Comparison of ENCODE assay signal across 12 mouse cellular contexts in the genomic region with DNA sequence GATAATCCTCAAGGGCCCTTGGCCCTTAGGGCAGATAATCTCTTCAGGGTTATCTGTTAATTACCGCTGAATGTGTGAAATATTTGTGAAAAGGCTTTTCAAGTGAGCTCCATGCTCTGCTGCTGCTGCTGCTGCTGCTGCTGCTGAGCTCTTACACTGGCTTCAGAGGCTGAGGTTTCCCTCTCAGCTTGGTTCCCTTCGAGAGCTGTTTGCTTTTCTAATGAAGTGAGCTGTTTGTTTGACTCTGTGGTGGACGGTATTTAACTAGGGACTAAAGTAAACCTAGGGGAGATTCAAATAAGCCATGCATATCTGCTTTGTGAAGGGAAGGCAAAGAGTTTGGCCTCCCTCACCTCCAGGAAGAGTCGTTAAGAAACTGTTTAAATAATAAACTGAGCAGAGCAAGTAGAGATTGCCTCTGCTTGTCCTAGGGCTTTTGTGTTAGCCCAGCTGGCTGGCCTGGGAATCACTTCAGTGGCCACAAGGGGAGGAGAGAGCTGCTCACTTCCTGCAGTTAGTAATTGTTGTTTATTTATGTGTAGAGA.
DNase-seq lines count a peak whose midpoint lies in the region; ATAC-seq lines count a peak whose summit lies in the region.
"Had no signal": no experiment of that assay in that cellular context is flagged by ENCODE, and none has a peak within 500 bp of the region (broad histone marks: within the 10 kb centered on the region; RNA-seq: fewer than 3 reads in every experiment).

No protein-coding gene starts in this region.

- peak overlapping the region; percentile 60; the same call in 1 of the 2 replicates for H3K27ac ChIP-seq in kidney, embryonic 16.5 days (ENCODE audit: low read length)
- peak overlapping the region; percentile 75 for H3K27ac ChIP-seq in forebrain, embryonic 12.5 days
- no peak overlapping the region for H3K27ac ChIP-seq in neural tube, embryonic 13.5 days (replicated peaks)

- H3K4me2 ChIP-seq in kidney, embryonic 16.5 days (replicated peaks; ENCODE audit: low read depth, low read length), result no peak overlapping the region
- peak overlapping the region; percentile 13; the same call in 1 of the 2 replicates for H3K4me2 ChIP-seq in forebrain, embryonic 12.5 days
- H3K4me2 ChIP-seq in neural tube, embryonic 13.5 days, result no peak overlapping the region

- no peak overlapping the region for H3K9ac ChIP-seq in kidney, embryonic 16.5 days (replicated peaks; ENCODE audit: low read length)
- H3K9ac ChIP-seq in forebrain, embryonic 12.5 days, result no peak overlapping the region
- H3K9ac ChIP-seq in neural tube, embryonic 13.5 days, result peak overlapping the region; percentile 5; the same call in 1 of the 2 replicates

- no peak overlapping the region for H3K4me3 ChIP-seq in kidney, embryonic 16.5 days (ENCODE audit: low read length)
- no peak overlapping the region for H3K4me3 ChIP-seq in forebrain, embryonic 12.5 days (replicated peaks)
- H3K4me3 ChIP-seq in neural tube, embryonic 13.5 days, result no peak overlapping the region
- H3K4me3 ChIP-seq: megakaryocyte, embryonic 14.5 days had no signal

- H3K4me1 ChIP-seq in kidney, embryonic 16.5 days (ENCODE audit: insufficient read depth, low read length), result peaks cover 22% of the 10 kb centered on the region; the same call in 1 of the 2 replicates
- peaks cover 42% of the 10 kb centered on the region for H3K4me1 ChIP-seq in forebrain, embryonic 12.5 days
- H3K4me1 ChIP-seq in neural tube, embryonic 13.5 days (replicated peaks), result peaks cover 28% of the 10 kb centered on the region

- WGBS in kidney, embryonic 16.5 days, result 8% methylated on average over 4 of the region's 4 CpGs
- 2% methylated on average over 4 of the region's 4 CpGs for whole genome bisulfite sequencing in forebrain, embryonic 12.5 days
- 3% methylated on average over 4 of the region's 4 CpGs for WGBS in neural tube, embryonic 13.5 days

- no peak for DNase-seq in kidney, adult 18-20 months
- DNase-seq in lung, adult 18-20 months, result peak; percentile 35 to 63
- DNase-seq in gastrocnemius, postnatal 14 days, result no peak
- DNase-seq in testis, postnatal 14 days (ENCODE audit: low spot score), result no peak
- DNase-seq: cerebellum, adult 18-20 months; heart, postnatal 10 days; layer of hippocampus, postnatal 36 days had no signal

- H3K27me3 ChIP-seq in kidney, embryonic 16.5 days (ENCODE audit: insufficient read depth, low read length), result no peaks in the 10 kb centered on the region
- peaks cover 4% of the 10 kb centered on the region; the same call in 1 of the 2 replicates for H3K27me3 ChIP-seq in forebrain, embryonic 12.5 days
- no peaks in the 10 kb centered on the region for H3K27me3 ChIP-seq in neural tube, embryonic 13.5 days
- H3K27me3 ChIP-seq: megakaryocyte, embryonic 14.5 days had no signal

- peak; percentile 69; the same call in 1 of the 2 replicates for ATAC-seq in kidney, embryonic 16.5 days (ENCODE audit: low FRiP score, low TSS enrichment)
- peak; percentile 37; the same call in 1 of the 2 replicates for ATAC-seq in forebrain, embryonic 12.5 days (ENCODE audit: low FRiP score)
- peak; percentile 47; the same call in 1 of the 2 replicates for ATAC-seq in neural tube, embryonic 13.5 days (ENCODE audit: low read depth)
- ATAC-seq in granulocyte monocyte progenitor cell, adult 5-6 weeks (replicated peaks; ENCODE audit: poor library complexity, severe bottlenecking), result no peak

- intact Hi-C loops in gastrocnemius, postnatal 14 days (cut with DNase I; ENCODE audit: low total_unique reads), result no loop called here

- H3K36me3 ChIP-seq in kidney, embryonic 16.5 days (ENCODE audit: insufficient read depth, low read length), result no peaks in the 10 kb centered on the region
- 0 out of 2 replicates have a peak, but pooled peaks cover 3% of the 10 kb centered on the region for H3K36me3 ChIP-seq in forebrain, embryonic 12.5 days (replicated peaks)
- no peaks in the 10 kb centered on the region for H3K36me3 ChIP-seq in neural tube, embryonic 13.5 days

- no peaks in the 10 kb centered on the region for H3K9me3 ChIP-seq in kidney, embryonic 16.5 days (ENCODE audit: low read length)
- no peaks in the 10 kb centered on the region for H3K9me3 ChIP-seq in forebrain, embryonic 12.5 days
- H3K9me3 ChIP-seq in neural tube, embryonic 13.5 days, result no peaks in the 10 kb centered on the region
- H3K9me3 ChIP-seq: megakaryocyte, embryonic 14.5 days had no signal

Comparison
In these comparisons a context has a peak if more than half of its experiments do, and no peak if none do; other contexts are left out.
1. DNase-seq: peak in lung, adult 18-20 months (2 of 2); none in kidney, adult 18-20 months (single experiment), gastrocnemius, postnatal 14 days (single experiment) and testis, postnatal 14 days (single experiment).